Mouse (Mus musculus) heart, embryonic 14.5 days (tissue): ENCODE measurements at regions not wholly inside any gene's neighbourhood (a gene's known extent, or its start where the extent isn't known, plus 50 kb on each side); places are given as distances from the start of the nearest gene placed in this dataset.

Experiments
- ATAC-seq: fragments of 200-750 bp; cut with Nextera tagmentation; 2 replicates; pipeline ENCODE4 v1.8.0; 2017; ENCODE audit warnings: low read depth, moderate TSS enrichment; ENCODE audit not compliant: insufficient number of reproducible peaks, insufficient read depth, low FRiP score
- H3K27ac ChIP-seq, 2 experiments: fragments of 200-500 bp in 1 of 2; fragments of 300-500 bp in 1 of 2; sonication (generic) in 1 of 2; replicated peaks in 1 of 2; 2 replicates each; pipeline ENCODE4 v1.5.1; 2012 to 2014; ENCODE audit warnings: low read depth in 2 of 2, low read length in 2 of 2, control low read depth in 1 of 2, mild to moderate bottlenecking in 1 of 2, mixed read lengths in 1 of 2; ENCODE audit not compliant: control insufficient read depth in 1 of 2, insufficient read depth in 1 of 2
- H3K27me3 ChIP-seq: fragments of 300-500 bp; sonication (generic); 2 replicates; pipeline ENCODE4 v1.6.1; 2014; ENCODE audit warnings: mild to moderate bottlenecking, low read length, control low read depth; ENCODE audit not compliant: control insufficient read depth, insufficient read depth
- H3K36me3 ChIP-seq: fragments of 300-500 bp; sonication (generic); 2 replicates; pipeline ENCODE4 v1.6.1; 2014; ENCODE audit warnings: mild to moderate bottlenecking, control low read depth, low read length, mixed read lengths; ENCODE audit not compliant: control insufficient read depth, insufficient read depth
- H3K4me1 ChIP-seq, 2 experiments: fragments of 200-500 bp in 1 of 2; fragments of 300-500 bp in 1 of 2; sonication (generic) in 1 of 2; 2 replicates each; pipeline ENCODE4 v1.6.1; 2012 to 2014; ENCODE audit warnings: low read length in 2 of 2, control low read depth in 1 of 2, mixed read lengths in 1 of 2; ENCODE audit not compliant: control insufficient read depth in 2 of 2, insufficient read depth in 2 of 2
- H3K4me2 ChIP-seq: fragments of 300-500 bp; sonication (generic); 2 replicates; pipeline ENCODE4 v1.6.1; 2014; ENCODE audit warnings: mild to moderate bottlenecking, low read length
- H3K4me3 ChIP-seq, 2 experiments: fragments of 200-500 bp in 1 of 2; fragments of 300-500 bp in 1 of 2; sonication (generic) in 1 of 2; 2 replicates each; pipeline ENCODE4 v1.5.1; 2012 to 2014; ENCODE audit warnings: low read length in 2 of 2, mild to moderate bottlenecking in 2 of 2, control low read depth in 1 of 2, low read depth in 1 of 2, moderate library complexity in 1 of 2; ENCODE audit not compliant: control insufficient read depth in 1 of 2, insufficient read depth in 1 of 2
- H3K9ac ChIP-seq: fragments of 300-500 bp; sonication (generic); 2 replicates; pipeline ENCODE4 v1.6.1; 2014; ENCODE audit warnings: mild to moderate bottlenecking, low read length
- H3K9me3 ChIP-seq: fragments of 300-500 bp; sonication (generic); 2 replicates; pipeline ENCODE4 v1.6.1; 2016; ENCODE audit warnings: low read length, control low read depth; ENCODE audit not compliant: control insufficient read depth
- WGBS: fragments of 180-500 bp; shearing (Covaris S2); extraction: QIAGEN DNeasy Blood & Tissue Kit; methylation state at CpG from one replicate; pipeline ENCODE4 v1.1.7; 2014; 5-methylcytosine and 5-hydroxymethylcytosine counted together

- H3K27ac ChIP-seq = no peak overlapping the region
- no peaks in the 10 kb centered on the region for H3K4me1 ChIP-seq
- no peak overlapping the region for H3K4me2 ChIP-seq
- H3K27me3 ChIP-seq = no peaks in the 10 kb centered on the region
- no peak overlapping the region for H3K4me3 ChIP-seq
- no peak overlapping the region for H3K9ac ChIP-seq
- H3K9me3 ChIP-seq = no peaks in the 10 kb centered on the region
- no peaks in the 10 kb centered on the region for H3K36me3 ChIP-seq
- WGBS = 85% methylated on average over 4 of the region's 4 CpGs
- ATAC-seq = no peak
Measured at GRCm38 (mm10) chr14:72848271-72848955, 138.6 kb upstream of the Fndc3a start.

GRCm38 (mm10) chr14:72847466-72847865, 137.7 kb upstream of the Fndc3a start:
- no peak overlapping the region for H3K9ac ChIP-seq
- H3K36me3 ChIP-seq = no peaks in the 10 kb centered on the region
- H3K9me3 ChIP-seq = no peaks in the 10 kb centered on the region
- 69% methylated on average over 7 of the region's 7 CpGs for WGBS
- no peaks in the 10 kb centered on the region for H3K27me3 ChIP-seq
- H3K27ac ChIP-seq = no peak overlapping the region
- ATAC-seq = no peak
- H3K4me1 ChIP-seq = no peaks in the 10 kb centered on the region
- H3K4me3 ChIP-seq = no peak overlapping the region
- H3K4me2 ChIP-seq = no peak overlapping the region

- Histone ChIP-seq H3K27ac (no peak overlapping the region), H3K27me3 (no peaks in the 10 kb centered on the region), H3K4me2 (no peak overlapping the region), H3K36me3 (no peaks in the 10 kb centered on the region), H3K4me1 (no peaks in the 10 kb centered on the region), H3K9ac (no peak overlapping the region), H3K9me3 (no peaks in the 10 kb centered on the region), H3K4me3 (no peak overlapping the region)
- ATAC-seq = no peak
- 85% methylated on average over 5 of the region's 5 CpGs for WGBS
Measured at GRCm38 (mm10) chr14:72845621-72846440, 136.0 kb upstream of the Fndc3a start.

- Histone ChIP-seq H3K27me3 (no peaks in the 10 kb centered on the region), H3K9ac (no peak overlapping the region), H3K36me3 (no peaks in the 10 kb centered on the region), H3K9me3 (no peaks in the 10 kb centered on the region), H3K27ac (no peak overlapping the region), H3K4me3 (no peak overlapping the region), H3K4me1 (no peaks in the 10 kb centered on the region), H3K4me2 (no peak overlapping the region)
- 59% methylated on average over 5 of the region's 5 CpGs for WGBS
- no peak for ATAC-seq
Measured at GRCm38 (mm10) chr14:72844753-72845369, 135.1 kb upstream of the Fndc3a start.

- Histone ChIP-seq H3K36me3 (no peaks in the 10 kb centered on the region), H3K9ac (no peak overlapping the region), H3K9me3 (no peaks in the 10 kb centered on the region), H3K27ac (no peak overlapping the region), H3K4me3 (no peak overlapping the region), H3K4me1 (no peaks in the 10 kb centered on the region), H3K4me2 (no peak overlapping the region), H3K27me3 (no peaks in the 10 kb centered on the region)
- no peak for ATAC-seq
- WGBS = 77% methylated on average over 1 of the region's 1 CpGs
Measured at GRCm38 (mm10) chr14:72841753-72842152, 131.9 kb upstream of the Fndc3a start.

GRCm38 (mm10) chr14:72835158-72835557, 125.4 kb upstream of the Fndc3a start:
- H3K9me3 ChIP-seq = no peaks in the 10 kb centered on the region
- ATAC-seq = no peak
- WGBS = 68% methylated on average over 4 of the region's 4 CpGs
- H3K4me2 ChIP-seq = no peak overlapping the region
- no peaks in the 10 kb centered on the region for H3K27me3 ChIP-seq
- no peaks in the 10 kb centered on the region for H3K36me3 ChIP-seq
- H3K4me3 ChIP-seq = no peak overlapping the region
- no peak overlapping the region for H3K27ac ChIP-seq
- H3K4me1 ChIP-seq = no peaks in the 10 kb centered on the region
- no peak overlapping the region for H3K9ac ChIP-seq

- Histone ChIP-seq H3K4me3 (no peak overlapping the region), H3K27me3 (no peaks in the 10 kb centered on the region), H3K4me2 (no peak overlapping the region), H3K27ac (no peak overlapping the region), H3K9ac (no peak overlapping the region), H3K9me3 (no peaks in the 10 kb centered on the region), H3K4me1 (0 out of 4 replicates have a peak, but pooled peaks cover 0 to 2% of the 10 kb centered on the region in 2 experiments), H3K36me3 (no peaks in the 10 kb centered on the region)
- 47% methylated on average over 5 of the region's 5 CpGs for WGBS
- ATAC-seq = no peak
Measured at GRCm38 (mm10) chr14:72829261-72829660, 119.5 kb upstream of the Fndc3a start.
